Mouse (Mus musculus) stomach, embryonic 16.5 days (tissue): ENCODE results near the gene Il18. TPM values are rescaled to one million over a fixed set of nuclear protein-coding genes. Genes with fewer than 3 reads are reported as not detected.

Experiments used
- ATAC-seq: fragments of 200-750 bp; cut with Nextera tagmentation; 2 replicates; pipeline ENCODE4 v1.8.0; 2017; ENCODE audit warnings: moderate number of reproducible peaks, moderate TSS enrichment; ENCODE audit not compliant: insufficient read depth, low FRiP score
- H3K27ac ChIP-seq: fragments of 300-500 bp; sonication (generic); 2 replicates; pipeline ENCODE4 v1.5.1; 2014; ENCODE audit warnings: low read length
- H3K27me3 ChIP-seq: fragments of 300-500 bp; sonication (generic); 2 replicates; pipeline ENCODE4 v1.6.1; 2014; ENCODE audit warnings: low read length, control low read depth, mixed read lengths; ENCODE audit not compliant: control insufficient read depth, insufficient read depth
- H3K36me3 ChIP-seq: fragments of 300-500 bp; sonication (generic); 2 replicates; pipeline ENCODE4 v1.6.1; 2014; ENCODE audit warnings: low read length; ENCODE audit not compliant: control insufficient read depth, insufficient read depth
- H3K4me1 ChIP-seq: fragments of 300-500 bp; sonication (generic); 2 replicates; pipeline ENCODE4 v1.6.1; 2014; ENCODE audit warnings: low read length, control low read depth, mixed read lengths; ENCODE audit not compliant: control insufficient read depth, insufficient read depth
- H3K4me2 ChIP-seq: fragments of 300-500 bp; sonication (generic); 2 replicates; pipeline ENCODE4 v1.6.1; 2014; ENCODE audit warnings: low read depth, low read length, mixed read lengths
- H3K4me3 ChIP-seq: fragments of 300-500 bp; sonication (generic); replicated peaks from 2 replicates; pipeline ENCODE4 v1.5.1; 2014; ENCODE audit warnings: mild to moderate bottlenecking, low read length
- H3K9ac ChIP-seq: fragments of 300-500 bp; sonication (generic); 2 replicates; pipeline ENCODE4 v1.6.1; 2014; ENCODE audit warnings: low read length
- H3K9me3 ChIP-seq: fragments of 300-500 bp; sonication (generic); replicated peaks from 2 replicates; pipeline ENCODE4 v1.6.1; 2016; ENCODE audit warnings: low read length, control low read depth; ENCODE audit not compliant: control insufficient read depth
- WGBS: fragments of 180-500 bp; shearing (Covaris S2); extraction: QIAGEN DNeasy Blood & Tissue Kit; methylation state at CpG from one replicate; pipeline ENCODE4 v1.1.7; 2014; 5-methylcytosine and 5-hydroxymethylcytosine counted together
- polyA plus RNA-seq: library from polyadenylated mRNA; unstranded; fragments of >200 nt; fragmentation: Nextera tagmentation; extraction: Ambion mirVana; gene quantifications from 2 replicates; pipeline ENCODE4 v1.2.1, GENCODE M21; 2015

Gene Il18
- 21.1 and 24.3 TPM in 2 replicates for polyA plus RNA-seq

DNA sequence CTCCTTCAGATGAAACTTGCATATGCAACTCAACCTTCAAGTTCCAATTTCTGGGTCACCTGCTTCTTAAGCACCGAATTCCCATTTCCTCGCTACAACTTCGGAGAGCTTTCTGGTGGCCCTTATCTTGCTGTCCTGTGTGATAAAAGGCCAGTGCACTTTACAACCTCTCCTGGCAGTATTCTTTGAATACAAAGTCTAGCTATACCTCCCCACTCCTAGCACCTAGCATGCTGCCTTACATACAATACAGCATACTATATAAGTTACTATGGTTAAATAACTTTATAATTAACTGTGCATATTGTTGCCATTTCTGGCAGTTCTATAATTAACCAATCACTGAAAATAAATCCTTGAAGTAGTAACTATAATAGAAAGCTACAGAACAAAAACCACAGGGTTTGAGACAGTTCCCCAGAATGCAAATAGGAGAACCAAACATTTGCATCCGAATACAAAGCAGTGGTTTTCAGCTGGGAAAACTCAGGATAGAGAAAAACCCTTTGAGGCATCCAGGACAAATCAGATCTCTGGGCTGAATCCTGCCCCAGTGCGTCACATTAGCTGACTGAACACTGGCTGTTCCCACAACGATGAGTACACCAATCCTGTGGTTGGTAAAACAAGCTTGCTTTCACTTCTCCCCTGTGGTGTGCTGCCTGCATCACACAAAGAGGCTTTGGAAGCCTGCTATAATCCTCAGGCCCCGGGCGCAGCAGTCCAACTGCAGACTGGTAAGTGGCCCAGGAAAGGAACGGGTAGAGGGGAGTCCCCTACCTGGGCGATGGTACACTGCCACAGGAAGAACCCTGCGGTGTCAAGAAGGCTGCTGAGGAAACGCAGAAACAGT is at the start of gene Il18:
Gene Il18 (plus strand): TSS at position 587 of the 853 bp plus-strand sequence.
- Histone ChIP-seq H3K27ac (peak within 1 kb of the TSS; percentile 70), H3K9me3 (no peaks in the 10 kb centered on the region), H3K36me3 (no peaks in the 10 kb centered on the region), H3K27me3 (no peaks in the 10 kb centered on the region), H3K4me3 (0 out of 2 replicates have a peak within 1 kb of the TSS, but pooled peaks have one; percentile 13), H3K4me2 (peak within 1 kb of the TSS; percentile 38), H3K9ac (peak within 1 kb of the TSS; percentile 54; the same call in 1 of the 2 replicates), H3K4me1 (no peaks in the 10 kb centered on the region)
- ATAC-seq, result no peak
- 25% methylated on average over 12 of the region's 12 CpGs for WGBS

GRCm38 (mm10) chr9:50505405-50505804 is 49.2 kb upstream of the Il18 start:
- no peaks in the 10 kb centered on the region for H3K9me3 ChIP-seq
- H3K27ac ChIP-seq, result no peak overlapping the region
- WGBS, result 26% methylated on average over 6 of the region's 6 CpGs
- H3K36me3 ChIP-seq, result no peaks in the 10 kb centered on the region
- H3K27me3 ChIP-seq, result no peaks in the 10 kb centered on the region
- ATAC-seq, result no peak
- peaks cover 6% of the 10 kb centered on the region; the same call in 1 of the 2 replicates for H3K4me1 ChIP-seq
- peak overlapping the region; percentile 4; the same call in 1 of the 2 replicates for H3K9ac ChIP-seq
- H3K4me2 ChIP-seq, result no peak overlapping the region
- H3K4me3 ChIP-seq, result no peak overlapping the region

DNA sequence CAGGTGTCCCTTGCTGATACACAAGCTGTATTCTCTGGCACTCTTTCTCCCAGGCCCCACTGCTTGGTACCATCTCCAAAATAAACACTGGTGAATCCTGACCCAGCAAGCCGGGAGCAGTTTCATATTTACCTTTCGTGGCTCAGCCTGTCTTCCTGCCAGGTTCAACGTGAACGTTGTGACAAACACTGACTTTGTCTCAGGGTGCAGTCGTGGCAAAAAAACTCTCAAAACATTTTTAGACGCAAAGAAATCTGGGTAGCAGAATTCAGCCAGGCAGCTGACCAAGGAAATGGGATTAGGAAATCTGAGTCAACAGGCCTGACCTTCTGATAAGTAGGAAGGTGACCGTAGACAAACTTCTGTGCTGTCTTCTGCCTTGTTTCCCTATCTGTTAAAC is 47.1 kb upstream of the Il18 start:
- H3K4me2 ChIP-seq, result no peak overlapping the region

DNA sequence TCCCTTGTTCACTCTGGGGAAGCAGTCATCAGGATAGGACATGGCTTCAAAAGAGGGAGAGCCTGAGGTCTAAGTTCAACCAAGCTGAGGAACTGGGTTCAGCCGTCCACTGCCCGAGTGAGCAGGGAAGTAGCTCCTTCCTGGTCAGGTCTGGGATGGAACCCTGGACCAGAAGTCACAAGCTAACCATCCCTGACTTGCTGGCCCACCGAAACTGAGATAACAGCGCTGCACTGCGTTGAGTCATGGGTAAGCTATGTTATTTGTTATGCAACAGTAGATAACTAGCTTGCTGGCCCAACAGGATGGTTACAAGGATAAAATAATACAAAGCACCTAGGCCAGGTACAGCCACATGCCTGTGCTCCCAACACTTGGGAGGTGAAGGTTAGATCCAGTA is 39.2 kb upstream of the Il18 start:
- Histone ChIP-seq H3K4me2 (no peak overlapping the region), H3K4me3 (no peak overlapping the region), H3K4me1 (no peaks in the 10 kb centered on the region), H3K9ac (no peak overlapping the region), H3K36me3 (no peaks in the 10 kb centered on the region), H3K27ac (no peak overlapping the region), H3K9me3 (no peaks in the 10 kb centered on the region), H3K27me3 (no peaks in the 10 kb centered on the region)
- 75% methylated on average over 5 of the region's 5 CpGs for WGBS
- ATAC-seq, result no peak

More for the DNA sequence above, 47.1 kb upstream of the Il18 start:
- Histone ChIP-seq H3K27me3 (no peaks in the 10 kb centered on the region), H3K4me1 (peaks cover 2% of the 10 kb centered on the region; the same call in 1 of the 2 replicates), H3K9ac (no peak overlapping the region), H3K4me3 (no peak overlapping the region), H3K9me3 (no peaks in the 10 kb centered on the region), H3K27ac (no peak overlapping the region), H3K36me3 (no peaks in the 10 kb centered on the region)
- 38% methylated on average over 7 of the region's 7 CpGs for WGBS
- ATAC-seq, result no peak

DNA sequence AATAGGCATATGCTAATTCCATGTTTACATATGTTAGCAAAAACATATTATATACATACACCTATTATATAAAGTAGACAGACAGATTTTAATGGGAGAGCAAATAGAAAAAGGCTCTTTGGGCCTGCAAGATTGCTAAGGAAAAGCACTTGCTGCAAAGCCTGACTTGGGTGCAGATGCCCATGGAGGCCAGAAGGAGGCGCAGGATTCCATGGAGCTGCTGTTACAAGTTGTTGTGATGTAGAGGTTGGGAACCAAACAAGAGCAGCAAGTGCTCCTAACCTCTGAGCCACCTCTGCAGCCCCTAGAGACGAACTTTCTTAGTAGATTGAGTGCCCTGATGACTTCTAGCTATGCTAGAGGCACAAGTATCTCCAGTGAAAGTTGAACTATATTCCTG is 35.8 kb upstream of the Il18 start:
- H3K4me2 ChIP-seq, result no peak overlapping the region
- ATAC-seq, result no peak
- no peak overlapping the region for H3K4me3 ChIP-seq
- no peak overlapping the region for H3K27ac ChIP-seq
- 31% methylated on average over 2 of the region's 2 CpGs for WGBS
- H3K9ac ChIP-seq, result no peak overlapping the region
- no peaks in the 10 kb centered on the region for H3K27me3 ChIP-seq
- no peaks in the 10 kb centered on the region for H3K36me3 ChIP-seq
- no peaks in the 10 kb centered on the region for H3K9me3 ChIP-seq
- no peaks in the 10 kb centered on the region for H3K4me1 ChIP-seq

DNA sequence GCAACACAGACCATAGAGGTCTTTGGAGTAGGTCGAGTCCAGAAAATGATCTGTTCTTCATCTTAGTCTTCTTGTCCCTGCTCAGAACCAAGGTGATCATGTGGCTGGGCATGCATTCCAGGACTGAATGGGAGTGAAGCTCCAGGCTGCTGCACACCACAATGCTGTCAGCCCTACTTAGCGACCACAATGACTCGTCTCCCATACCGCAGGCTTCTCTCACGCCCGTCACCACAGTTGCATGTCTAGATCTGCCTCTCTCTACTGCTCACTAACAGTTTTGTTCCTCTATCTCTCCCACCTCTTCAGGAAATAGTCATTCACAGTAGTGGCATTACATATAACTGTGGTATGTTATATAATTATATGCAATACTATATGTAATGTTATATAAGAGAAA is 33.9 kb upstream of the Il18 start:
- H3K4me3 ChIP-seq, result no peak overlapping the region
- no peaks in the 10 kb centered on the region for H3K36me3 ChIP-seq
- H3K4me2 ChIP-seq, result no peak overlapping the region
- H3K27ac ChIP-seq, result no peak overlapping the region
- H3K4me1 ChIP-seq, result no peaks in the 10 kb centered on the region
- H3K9ac ChIP-seq, result no peak overlapping the region
- WGBS, result 82% methylated on average over 6 of the region's 6 CpGs
- no peaks in the 10 kb centered on the region for H3K9me3 ChIP-seq
- no peaks in the 10 kb centered on the region for H3K27me3 ChIP-seq
- ATAC-seq, result no peak

- no peak overlapping the region for H3K4me2 ChIP-seq
- no peaks in the 10 kb centered on the region for H3K9me3 ChIP-seq
- no peak for ATAC-seq
- no peak overlapping the region for H3K27ac ChIP-seq
- H3K9ac ChIP-seq, result no peak overlapping the region
- H3K4me3 ChIP-seq, result no peak overlapping the region
- H3K27me3 ChIP-seq, result no peaks in the 10 kb centered on the region
- 50% methylated on average over 2 of the region's 2 CpGs for WGBS
- H3K4me1 ChIP-seq, result no peaks in the 10 kb centered on the region
- no peaks in the 10 kb centered on the region for H3K36me3 ChIP-seq
Measured at GRCm38 (mm10) chr9:50521562-50521961, 33.1 kb upstream of the Il18 start.

- 77% methylated on average over 5 of the region's 5 CpGs for WGBS
- Histone ChIP-seq H3K4me3 (no peak overlapping the region), H3K27me3 (no peaks in the 10 kb centered on the region), H3K36me3 (no peaks in the 10 kb centered on the region), H3K9ac (no peak overlapping the region), H3K27ac (no peak overlapping the region), H3K4me1 (peaks cover 7% of the 10 kb centered on the region), H3K9me3 (no peaks in the 10 kb centered on the region), H3K4me2 (no peak overlapping the region)
- no peak for ATAC-seq
Measured at GRCm38 (mm10) chr9:50522574-50522973, 32.1 kb upstream of the Il18 start.

GRCm38 (mm10) chr9:50524936-50525335 is 29.7 kb upstream of the Il18 start:
- no peaks in the 10 kb centered on the region for H3K27me3 ChIP-seq
- H3K9ac ChIP-seq, result no peak overlapping the region
- no peak for ATAC-seq
- no peak overlapping the region for H3K4me3 ChIP-seq
- no peak overlapping the region for H3K27ac ChIP-seq
- H3K4me1 ChIP-seq, result peaks cover 11% of the 10 kb centered on the region
- no peak overlapping the region for H3K4me2 ChIP-seq
- no peaks in the 10 kb centered on the region for H3K9me3 ChIP-seq
- WGBS, result 82% methylated on average over 5 of the region's 5 CpGs
- H3K36me3 ChIP-seq, result no peaks in the 10 kb centered on the region
